Mouse (Mus musculus) ovary, postnatal 36 days (tissue): ENCODE data around the gene Pde11a.
A peak's percentile ranks its signal among the peaks of the same experiment; 100 is the strongest.

Source experiments
- DNase-seq: peaks from one replicate; pipeline ENCODE4 v3.0.0; 2022; ENCODE audit warnings: low spot score, mixed read lengths

Pde11a gene

GRCm38 (mm10) chr2:76338215-76339156, at the start of gene Pde11a:
Gene Pde11a (minus strand): TSS chr2:76338774.
- peak; percentile 49 for DNase-seq

- DNase-seq = no peak
Observed at GRCm38 (mm10) chr2:76386531-76386930, 48.0 kb upstream of the Pde11a start.

GRCm38 (mm10) chr2:76378646-76379045, 40.1 kb upstream of the Pde11a start:
- DNase-seq = no peak

GRCm38 (mm10) chr2:76374544-76375206, 36.1 kb upstream of the Pde11a start:
- DNase-seq = no peak

GRCm38 (mm10) chr2:76372244-76372643, 33.7 kb upstream of the Pde11a start:
- DNase-seq = no peak

- DNase-seq = no peak
Observed at GRCm38 (mm10) chr2:76370656-76370922, 32.0 kb upstream of the Pde11a start.

GRCm38 (mm10) chr2:76369821-76370655, 31.5 kb upstream of the Pde11a start, which contains the start of gene Rbm45:
Gene Rbm45 (plus strand): TSS chr2:76369984.
- DNase-seq = peak; percentile 85

- DNase-seq = no peak
Observed at GRCm38 (mm10) chr2:76368861-76369660, 30.5 kb upstream of the Pde11a start.

- DNase-seq = peak; percentile 68
Observed at GRCm38 (mm10) chr2:76367188-76367922, 28.8 kb upstream of the Pde11a start.

GRCm38 (mm10) chr2:76365811-76366210, 27.2 kb upstream of the Pde11a start:
- DNase-seq = no peak

- no peak for DNase-seq
Observed at GRCm38 (mm10) chr2:76362111-76362510, 23.5 kb upstream of the Pde11a start.

GRCm38 (mm10) chr2:76360226-76360625, 21.7 kb upstream of the Pde11a start, which contains the start of gene Cyct:
Gene Cyct (minus strand): TSS chr2:76360450.
- no peak for DNase-seq

- DNase-seq = no peak
Observed at GRCm38 (mm10) chr2:76347839-76348238, 9.3 kb upstream of the Pde11a start.

GRCm38 (mm10) chr2:76342146-76342545, 3.6 kb upstream of the Pde11a start:
- no peak for DNase-seq

- no peak for DNase-seq
Observed at GRCm38 (mm10) chr2:76334596-76334995, 4.0 kb downstream of the Pde11a start.

GRCm38 (mm10) chr2:76332161-76332805, 6.3 kb downstream of the Pde11a start:
- no peak for DNase-seq

GRCm38 (mm10) chr2:76330081-76330480, 8.5 kb downstream of the Pde11a start:
- DNase-seq = no peak

GRCm38 (mm10) chr2:76326161-76326560, 12.4 kb downstream of the Pde11a start:
- no peak for DNase-seq

GRCm38 (mm10) chr2:76324463-76324862, 14.1 kb downstream of the Pde11a start:
- DNase-seq = no peak

- DNase-seq = no peak
Observed at GRCm38 (mm10) chr2:76323185-76323875, 15.2 kb downstream of the Pde11a start.
